Mouse (Mus musculus): ENCODE measurements at regions not wholly inside any gene's neighbourhood (a gene's known extent, or its start where the extent isn't known, plus 50 kb on each side); places are given as distances from the start of the nearest gene placed in this dataset.
A peak's percentile ranks its signal among the peaks of the same experiment; 100 is the strongest.

GRCm38 (mm10) chr12:27977548-27978256 lies 574.5 kb downstream of the Dcdc2c start:
- H3K4me2 ChIP-seq (ENCODE audit: low read depth, low read length): no peak overlapping the region
- H3K36me3 ChIP-seq (ENCODE audit: control insufficient read depth, insufficient read depth): no peaks in the 10 kb centered on the region
- no peaks in the 10 kb centered on the region for H3K4me1 ChIP-seq (ENCODE audit: control insufficient read depth, insufficient read depth, low read length)
- no peak for ATAC-seq (replicated peaks; ENCODE audit: extremely low read depth, insufficient read depth, low FRiP score)
- WGBS: 78% methylated on average over 9 of the region's 9 CpGs
- H3K9me3 ChIP-seq (replicated peaks; ENCODE audit: control insufficient read depth, low read length): no peaks in the 10 kb centered on the region
- no peak overlapping the region for H3K27ac ChIP-seq (ENCODE audit: low read length)
- H3K27me3 ChIP-seq (ENCODE audit: control insufficient read depth, insufficient read depth, low read length): no peaks in the 10 kb centered on the region
- H3K4me3 ChIP-seq (ENCODE audit: low read length): no peak overlapping the region
- H3K9ac ChIP-seq (ENCODE audit: low read length): no peak overlapping the region

- H3K36me3 ChIP-seq (ENCODE audit: control insufficient read depth, insufficient read depth): no peaks in the 10 kb centered on the region
- H3K27me3 ChIP-seq (ENCODE audit: control insufficient read depth, insufficient read depth, low read length): no peaks in the 10 kb centered on the region
- no peaks in the 10 kb centered on the region for H3K9me3 ChIP-seq (replicated peaks; ENCODE audit: control insufficient read depth, low read length)
- H3K4me2 ChIP-seq (ENCODE audit: low read depth, low read length): no peak overlapping the region
- no peak overlapping the region for H3K27ac ChIP-seq (ENCODE audit: low read length)
- H3K4me3 ChIP-seq (ENCODE audit: low read length): no peak overlapping the region
- no peak overlapping the region for H3K9ac ChIP-seq (ENCODE audit: low read length)
- WGBS: 56% methylated on average over 3 of the region's 3 CpGs
- H3K4me1 ChIP-seq (ENCODE audit: control insufficient read depth, insufficient read depth, low read length): 0 out of 2 replicates have a peak, but pooled peaks cover 3% of the 10 kb centered on the region
- ATAC-seq (replicated peaks; ENCODE audit: extremely low read depth, insufficient read depth, low FRiP score): no peak
Measured at GRCm38 (mm10) chr12:27962908-27963307, 589.3 kb downstream of the Dcdc2c start.

- H3K27ac ChIP-seq (ENCODE audit: low read length): no peak overlapping the region
- 27% methylated on average over 6 of the region's 6 CpGs for WGBS
- H3K4me3 ChIP-seq (ENCODE audit: low read length): no peak overlapping the region
- ATAC-seq (replicated peaks; ENCODE audit: extremely low read depth, insufficient read depth, low FRiP score): no peak
- H3K4me2 ChIP-seq (ENCODE audit: low read depth, low read length): peak overlapping the region; percentile 31; the same call in 1 of the 2 replicates
- no peaks in the 10 kb centered on the region for H3K36me3 ChIP-seq (ENCODE audit: control insufficient read depth, insufficient read depth)
- H3K4me1 ChIP-seq (ENCODE audit: control insufficient read depth, insufficient read depth, low read length): 0 out of 2 replicates have a peak, but pooled peaks cover 3% of the 10 kb centered on the region
- no peaks in the 10 kb centered on the region for H3K27me3 ChIP-seq (ENCODE audit: control insufficient read depth, insufficient read depth, low read length)
- no peaks in the 10 kb centered on the region for H3K9me3 ChIP-seq (replicated peaks; ENCODE audit: control insufficient read depth, low read length)
- H3K9ac ChIP-seq (ENCODE audit: low read length): no peak overlapping the region
Measured at GRCm38 (mm10) chr12:27960064-27960463, 592.1 kb downstream of the Dcdc2c start.

- H3K4me3 ChIP-seq (ENCODE audit: low read length): no peak overlapping the region
- H3K27ac ChIP-seq (ENCODE audit: low read length): no peak overlapping the region
- no peak overlapping the region for H3K9ac ChIP-seq (ENCODE audit: low read length)
- no peak overlapping the region for H3K4me2 ChIP-seq (ENCODE audit: low read depth, low read length)
- H3K27me3 ChIP-seq (ENCODE audit: control insufficient read depth, insufficient read depth, low read length): no peaks in the 10 kb centered on the region
- 71% methylated on average over 3 of the region's 3 CpGs for WGBS
- no peaks in the 10 kb centered on the region for H3K36me3 ChIP-seq (ENCODE audit: control insufficient read depth, insufficient read depth)
- no peaks in the 10 kb centered on the region for H3K9me3 ChIP-seq (replicated peaks; ENCODE audit: control insufficient read depth, low read length)
- no peaks in the 10 kb centered on the region for H3K4me1 ChIP-seq (ENCODE audit: control insufficient read depth, insufficient read depth, low read length)
- no peak for ATAC-seq (replicated peaks; ENCODE audit: extremely low read depth, insufficient read depth, low FRiP score)
Measured at GRCm38 (mm10) chr12:27947646-27948045, 604.6 kb downstream of the Dcdc2c start.

- Histone ChIP-seq H3K4me1 (ENCODE audit: control insufficient read depth, insufficient read depth, low read length) (no peaks in the 10 kb centered on the region), H3K9me3 (replicated peaks; ENCODE audit: control insufficient read depth, low read length) (no peaks in the 10 kb centered on the region), H3K9ac (ENCODE audit: low read length) (no peak overlapping the region), H3K27me3 (ENCODE audit: control insufficient read depth, insufficient read depth, low read length) (no peaks in the 10 kb centered on the region), H3K36me3 (ENCODE audit: control insufficient read depth, insufficient read depth) (no peaks in the 10 kb centered on the region), H3K4me2 (ENCODE audit: low read depth, low read length) (no peak overlapping the region), H3K4me3 (ENCODE audit: low read length) (no peak overlapping the region), H3K27ac (ENCODE audit: low read length) (no peak overlapping the region)
- 58% methylated on average over 7 of the region's 7 CpGs for WGBS
- no peak for ATAC-seq (replicated peaks; ENCODE audit: extremely low read depth, insufficient read depth, low FRiP score)
Measured at GRCm38 (mm10) chr12:27946866-27947459, 604.6 kb upstream of the Sox11 start.

GRCm38 (mm10) chr12:27945411-27945810 lies 603.0 kb upstream of the Sox11 start:
- H3K4me2 ChIP-seq (ENCODE audit: low read depth, low read length): no peak overlapping the region
- no peak overlapping the region for H3K9ac ChIP-seq (ENCODE audit: low read length)
- WGBS: 49% methylated on average over 2 of the region's 2 CpGs
- no peaks in the 10 kb centered on the region for H3K9me3 ChIP-seq (replicated peaks; ENCODE audit: control insufficient read depth, low read length)
- ATAC-seq (replicated peaks; ENCODE audit: extremely low read depth, insufficient read depth, low FRiP score): no peak
- H3K27me3 ChIP-seq (ENCODE audit: control insufficient read depth, insufficient read depth, low read length): no peaks in the 10 kb centered on the region
- no peak overlapping the region for H3K4me3 ChIP-seq (ENCODE audit: low read length)
- H3K36me3 ChIP-seq (ENCODE audit: control insufficient read depth, insufficient read depth): no peaks in the 10 kb centered on the region
- no peak overlapping the region for H3K27ac ChIP-seq (ENCODE audit: low read length)
- no peaks in the 10 kb centered on the region for H3K4me1 ChIP-seq (ENCODE audit: control insufficient read depth, insufficient read depth, low read length)

- H3K4me3 ChIP-seq (ENCODE audit: low read length): no peak overlapping the region
- no peaks in the 10 kb centered on the region for H3K27me3 ChIP-seq (ENCODE audit: control insufficient read depth, insufficient read depth, low read length)
- peak; percentile 52; the same call in 1 of the 2 replicates for ATAC-seq (replicated peaks; ENCODE audit: extremely low read depth, insufficient read depth, low FRiP score)
- no peak overlapping the region for H3K9ac ChIP-seq (ENCODE audit: low read length)
- H3K4me2 ChIP-seq (ENCODE audit: low read depth, low read length): no peak overlapping the region
- H3K36me3 ChIP-seq (ENCODE audit: control insufficient read depth, insufficient read depth): no peaks in the 10 kb centered on the region
- WGBS: 48% methylated on average over 1 of the region's 1 CpGs
- no peaks in the 10 kb centered on the region for H3K4me1 ChIP-seq (ENCODE audit: control insufficient read depth, insufficient read depth, low read length)
- no peak overlapping the region for H3K27ac ChIP-seq (ENCODE audit: low read length)
- no peaks in the 10 kb centered on the region for H3K9me3 ChIP-seq (replicated peaks; ENCODE audit: control insufficient read depth, low read length)
Measured at GRCm38 (mm10) chr12:27941053-27941452, 598.7 kb upstream of the Sox11 start.

- peak overlapping the region; percentile 23; the same call in 1 of the 2 replicates for H3K4me2 ChIP-seq (ENCODE audit: low read depth, low read length)
- 33% methylated on average over 7 of the region's 7 CpGs for WGBS
Measured at GRCm38 (mm10) chr12:27932382-27933140, 590.2 kb upstream of the Sox11 start.

More at GRCm38 (mm10) chr12:27932382-27933140, 590.2 kb upstream of the Sox11 start:
- Histone ChIP-seq H3K27me3 (ENCODE audit: control insufficient read depth, insufficient read depth, low read length) (no peaks in the 10 kb centered on the region), H3K9ac (ENCODE audit: low read length) (no peak overlapping the region), H3K36me3 (ENCODE audit: control insufficient read depth, insufficient read depth) (no peaks in the 10 kb centered on the region), H3K27ac (ENCODE audit: low read length) (no peak overlapping the region), H3K9me3 (replicated peaks; ENCODE audit: control insufficient read depth, low read length) (no peaks in the 10 kb centered on the region), H3K4me3 (ENCODE audit: low read length) (no peak overlapping the region), H3K4me1 (ENCODE audit: control insufficient read depth, insufficient read depth, low read length) (peaks cover 17% of the 10 kb centered on the region)
- ATAC-seq (replicated peaks; ENCODE audit: extremely low read depth, insufficient read depth, low FRiP score): no peak; the same call in 1 of the 2 replicates

Data from heart, embryonic 16.5 days (tissue).